Mouse (Mus musculus) MEL (cell line): ENCODE measurements around the gene Chic1. TPM values are rescaled to one million over a fixed set of nuclear protein-coding genes. Genes with fewer than 3 reads are reported as not detected.

Experiments
- DNase-seq: peaks from one replicate; pipeline ENCODE4 v3.0.0; 2011; ENCODE audit warnings: low read depth, low spot score
- H3K27ac ChIP-seq: 2 replicates; pipeline ENCODE4 v1.5.1; 2012; ENCODE audit warnings: low read depth, mild to moderate bottlenecking, control low read depth, low read length, moderate library complexity; ENCODE audit not compliant: control insufficient read depth
- H3K27me3 ChIP-seq, 2 experiments: fragments of 150-350 bp in 1 of 2; sonication (generic) in 1 of 2; 2 replicates each; pipeline ENCODE4 v1.6.1; 2012; ENCODE audit warnings: low read length in 2 of 2, mild to moderate bottlenecking in 2 of 2, improper control_type of control experiment in 1 of 2, moderate library complexity in 1 of 2; ENCODE audit not compliant: insufficient read depth in 2 of 2, control insufficient read depth in 1 of 2
- H3K36me3 ChIP-seq, 2 experiments: 2 replicates each; pipeline ENCODE4 v1.6.1; 2012 to 2014; ENCODE audit warnings: low read length in 2 of 2, improper control_type of control experiment in 1 of 2, inconsistent platforms in 1 of 2, mild to moderate bottlenecking in 1 of 2; ENCODE audit not compliant: insufficient read depth in 2 of 2, control insufficient read depth in 1 of 2
- H3K4me1 ChIP-seq, 2 experiments: fragments of 150-350 bp in 1 of 2; sonication (generic) in 1 of 2; 2 replicates each; pipeline ENCODE4 v1.6.1; 2012; ENCODE audit warnings: low read length in 2 of 2, improper control_type of control experiment in 1 of 2, mild to moderate bottlenecking in 1 of 2; ENCODE audit not compliant: insufficient read depth in 2 of 2, control insufficient read depth in 1 of 2
- H3K4me3 ChIP-seq, 2 experiments: fragments of 150-350 bp in 1 of 2; sonication (generic) in 1 of 2; 2 replicates each; pipeline ENCODE4 v1.5.1; 2012; ENCODE audit warnings: low read depth in 2 of 2, low read length in 2 of 2, mild to moderate bottlenecking in 2 of 2, moderate library complexity in 2 of 2, control low read depth in 1 of 2, improper control_type of control experiment in 1 of 2; ENCODE audit not compliant: control insufficient read depth in 1 of 2, insufficient read depth in 1 of 2
- H3K79me2 ChIP-seq: 2 replicates; pipeline ENCODE4 v1.6.1; 2012; ENCODE audit warnings: mild to moderate bottlenecking, low read length, moderate library complexity; ENCODE audit not compliant: control insufficient read depth, poor library complexity, insufficient read depth
- H3K9ac ChIP-seq: 2 replicates; pipeline ENCODE4 v1.6.1; 2012; ENCODE audit warnings: low read depth, mild to moderate bottlenecking, control low read depth, low read length, moderate library complexity; ENCODE audit not compliant: control insufficient read depth, poor library complexity, severe bottlenecking
- H3K9me3 ChIP-seq: fragments of 150-350 bp; sonication (generic); replicated peaks from 2 replicates; pipeline ENCODE4 v1.6.1; 2012; ENCODE audit warnings: mild to moderate bottlenecking, low read length, improper control_type of control experiment, moderate library complexity; ENCODE audit not compliant: insufficient read depth
- BHLHE40 ChIP-seq: IDR thresholded peaks from 2 replicates; pipeline ENCODE4 v1.6.1; 2012; ENCODE audit warnings: low read depth, mild to moderate bottlenecking, inconsistent platforms, low read length, improper control_type of control experiment, borderline replicate concordance
- CHD2 ChIP-seq: IDR thresholded peaks from 2 replicates; pipeline ENCODE4 v1.6.1; 2011; ENCODE audit warnings: low read length, improper control_type of control experiment
- CTCF ChIP-seq, 3 experiments: IDR thresholded peaks in 2 of 3; conservative IDR thresholded peaks in 1 of 3; 2 replicates each; pipeline ENCODE4 v1.5.1; 2011 to 2012; ENCODE audit warnings: low read length in 3 of 3, low read depth in 2 of 3, mild to moderate bottlenecking in 2 of 3, improper control_type of control experiment in 1 of 3, inconsistent platforms in 1 of 3, mixed read lengths in 1 of 3, moderate library complexity in 1 of 3; ENCODE audit not compliant: control insufficient read depth in 1 of 3, insufficient read depth in 1 of 3, poor library complexity in 1 of 3, severe bottlenecking in 1 of 3
- E2F4 ChIP-seq: IDR thresholded peaks from 2 replicates; pipeline ENCODE4 v1.6.1; 2011; ENCODE audit warnings: low read depth, low read length, improper control_type of control experiment, borderline replicate concordance
- ELF1 ChIP-seq: IDR thresholded peaks from 2 replicates; pipeline ENCODE4 v1.6.1; 2014; ENCODE audit warnings: low read depth, mild to moderate bottlenecking, inconsistent platforms, low read length, improper control_type of control experiment, moderate library complexity
- ETS1 ChIP-seq: IDR thresholded peaks from 2 replicates; pipeline ENCODE4 v1.6.1; 2012; ENCODE audit warnings: low read depth, mild to moderate bottlenecking, inconsistent platforms, low read length, improper control_type of control experiment, moderate library complexity
- GABPA ChIP-seq: IDR thresholded peaks from 2 replicates; pipeline ENCODE4 v1.6.1; 2012; ENCODE audit warnings: low read depth, mild to moderate bottlenecking, inconsistent platforms, low read length, improper control_type of control experiment, moderate library complexity
- GATA1 ChIP-seq: IDR thresholded peaks from 2 replicates; pipeline ENCODE4 v1.6.1; 2011; ENCODE audit warnings: low read depth, low read length, improper control_type of control experiment
- HCFC1 ChIP-seq: IDR thresholded peaks from 2 replicates; pipeline ENCODE4 v1.6.1; 2012; ENCODE audit warnings: low read depth, mild to moderate bottlenecking, inconsistent platforms, low read length, improper control_type of control experiment, moderate library complexity
- JUND ChIP-seq: IDR thresholded peaks from 2 replicates; pipeline ENCODE4 v1.6.1; 2011; ENCODE audit warnings: low read depth, mild to moderate bottlenecking, improper control_type of control experiment, low read length
- MXI1 ChIP-seq: IDR thresholded peaks from 2 replicates; pipeline ENCODE4 v1.6.1; 2011; ENCODE audit warnings: mild to moderate bottlenecking, low read depth, low read length, improper control_type of control experiment
- MYB ChIP-seq: IDR thresholded peaks from 2 replicates; pipeline ENCODE4 v1.6.1; 2011; ENCODE audit warnings: mild to moderate bottlenecking, low read depth, low read length, improper control_type of control experiment
- NRF1 ChIP-seq: IDR thresholded peaks from 2 replicates; pipeline ENCODE4 v1.6.1; 2014; ENCODE audit warnings: low read depth, mild to moderate bottlenecking, inconsistent platforms, low read length, improper control_type of control experiment, moderate library complexity; ENCODE audit not compliant: poor library complexity, insufficient read depth, severe bottlenecking
- POLR2AphosphoS5 ChIP-seq: IDR thresholded peaks from 2 replicates; pipeline ENCODE4 v1.6.1; 2012; ENCODE audit warnings: low read depth, borderline replicate concordance, mild to moderate bottlenecking, inconsistent platforms, low read length, moderate library complexity, mixed read lengths
- RCOR1 ChIP-seq: IDR thresholded peaks from 2 replicates; pipeline ENCODE4 v1.6.1; 2012; ENCODE audit warnings: low read depth, mild to moderate bottlenecking, inconsistent platforms, low read length, improper control_type of control experiment
- TAL1 ChIP-seq: IDR thresholded peaks from 2 replicates; pipeline ENCODE4 v1.6.1; 2012; ENCODE audit warnings: mild to moderate bottlenecking, inconsistent platforms, low read length, moderate library complexity, mixed read lengths
- TBP ChIP-seq: IDR thresholded peaks from 2 replicates; pipeline ENCODE4 v1.8.0; 2011; ENCODE audit warnings: low read depth, low read length, improper control_type of control experiment
- UBTF ChIP-seq: IDR thresholded peaks from 2 replicates; pipeline ENCODE4 v1.6.1; 2012; ENCODE audit warnings: low read depth, mild to moderate bottlenecking, inconsistent platforms, low read length, improper control_type of control experiment, moderate library complexity, borderline replicate concordance; ENCODE audit not compliant: insufficient read depth
- USF1 ChIP-seq: IDR thresholded peaks from 2 replicates; pipeline ENCODE4 v1.6.1; 2014; ENCODE audit warnings: low read depth, mild to moderate bottlenecking, inconsistent platforms, low read length, improper control_type of control experiment, moderate library complexity
- USF2 ChIP-seq, 2 experiments: IDR thresholded peaks; 2 replicates each; pipeline ENCODE4 v1.6.1; 2011 to 2012; ENCODE audit warnings: improper control_type of control experiment in 2 of 2, low read length in 2 of 2, borderline replicate concordance in 1 of 2, inconsistent platforms in 1 of 2, low read depth in 1 of 2, mild to moderate bottlenecking in 1 of 2; ENCODE audit not compliant: insufficient read depth in 1 of 2
- ZC3H11A ChIP-seq: IDR thresholded peaks from 2 replicates; pipeline ENCODE4 v1.6.1; 2012; ENCODE audit warnings: low read depth, mild to moderate bottlenecking, inconsistent platforms, low read length, improper control_type of control experiment
- ZMIZ1 ChIP-seq: IDR thresholded peaks from 2 replicates; pipeline ENCODE4 v1.6.1; 2012; ENCODE audit warnings: low read depth, mild to moderate bottlenecking, inconsistent platforms, low read length, improper control_type of control experiment, moderate library complexity
- ZNF384 ChIP-seq: IDR thresholded peaks from 2 replicates; pipeline ENCODE4 v1.6.1; 2012; ENCODE audit warnings: low read depth, mild to moderate bottlenecking, inconsistent platforms, low read length, improper control_type of control experiment
- polyA plus RNA-seq, 2 experiments: library from polyadenylated mRNA; stranded (reverse) in 1 of 2; unstranded in 1 of 2; fragments of >175 nt in 1 of 2; fragments of >200 nt in 1 of 2; gene quantifications; 2 replicates each; pipeline versions ENCODE4 v1.2.1 to v1.2.4; 2012; ENCODE audit warnings: low replicate concordance in 2 of 2, low read depth in 1 of 2; ENCODE audit not compliant: insufficient read length in 2 of 2, insufficient read depth in 1 of 2, missing spikeins in 1 of 2
- total RNA-seq: library from RNA; depleted of rRNA; stranded (reverse); fragments of 300-350 nt; gene quantifications from 2 replicates; pipeline ENCODE4 v1.2.3, GENCODE M21; 2012

Chic1 gene
- total and polyA plus RNA-seq, 3 experiments: not detected

GRCm38 (mm10) chrX:103355784-103356183, 492 bp upstream of the Chic1 start:
- H3K27me3 ChIP-seq: no peaks in the 10 kb centered on the region; a peak in 1 of 4 replicates
- no peak overlapping the region for H3K4me3 ChIP-seq
- no peak overlapping the region for H3K9ac ChIP-seq
- TF ChIP-seq TBP (no peak), NRF1 (no peak), RCOR1 (no peak), ELF1 (no peak), BHLHE40 (no peak)
- no peaks in the 10 kb centered on the region for H3K4me1 ChIP-seq
- no peak overlapping the region for H3K27ac ChIP-seq
- DNase-seq: no peak
- no peaks in the 10 kb centered on the region for H3K9me3 ChIP-seq
- no peaks in the 10 kb centered on the region for H3K79me2 ChIP-seq
- H3K36me3 ChIP-seq: no peaks in the 10 kb centered on the region

GRCm38 (mm10) chrX:103356761-103357236, 523 bp downstream of the Chic1 start:
- no peaks in the 10 kb centered on the region for H3K36me3 ChIP-seq
- TF ChIP-seq BHLHE40 (no peak), HCFC1 (no peak), JUND (no peak), TAL1 (no peak), CTCF (IDR thresholded peaks at IDR 0.05 in 2 of 3, conservative IDR thresholded peaks at IDR 0.05 in 1 of 3; ENCODE audit: control insufficient read depth in 1 of 3, insufficient read depth in 1 of 3, low read depth in 2 of 3, low read length in 3 of 3, poor library complexity in 1 of 3, severe bottlenecking in 1 of 3) (no peak), GABPA (no peak), E2F4 (no peak), RCOR1 (no peak), ZC3H11A (no peak), MYB (no peak), ETS1 (no peak), ELF1 (no peak)
- no peaks in the 10 kb centered on the region for H3K9me3 ChIP-seq
- H3K27ac ChIP-seq: no peak overlapping the region
- no peak overlapping the region for H3K4me3 ChIP-seq
- H3K27me3 ChIP-seq: no peaks in the 10 kb centered on the region
- no peak for DNase-seq
- no peaks in the 10 kb centered on the region for H3K79me2 ChIP-seq
- H3K9ac ChIP-seq: no peak overlapping the region
- no peaks in the 10 kb centered on the region for H3K4me1 ChIP-seq

GRCm38 (mm10) chrX:103366201-103366600, 9.9 kb downstream of the Chic1 start:
- Histone ChIP-seq H3K4me1 (no peaks in the 10 kb centered on the region), H3K79me2 (no peaks in the 10 kb centered on the region), H3K36me3 (no peaks in the 10 kb centered on the region), H3K9ac (no peak overlapping the region), H3K27ac (no peak overlapping the region), H3K9me3 (no peaks in the 10 kb centered on the region), H3K4me3 (no peak overlapping the region), H3K27me3 (no peaks in the 10 kb centered on the region; a peak in 1 of 4 replicates)
- TF ChIP-seq MXI1: no peak
- TF ChIP-seq USF1: no peak
- no peak for TF ChIP-seq RCOR1
- no peak for TF ChIP-seq MYB
- no peak for TF ChIP-seq USF2 (IDR thresholded peaks at IDR 0.05; ENCODE audit: borderline replicate concordance in 1 of 2, insufficient read depth in 1 of 2, low read depth in 1 of 2, low read length in 2 of 2)
- TF ChIP-seq UBTF: no peak
- TF ChIP-seq ZMIZ1: no peak
- TF ChIP-seq CHD2: no peak
- no peak for TF ChIP-seq NRF1
- no peak for TF ChIP-seq CTCF (IDR thresholded peaks at IDR 0.05 in 2 of 3, conservative IDR thresholded peaks at IDR 0.05 in 1 of 3; ENCODE audit: control insufficient read depth in 1 of 3, insufficient read depth in 1 of 3, low read depth in 2 of 3, low read length in 3 of 3, poor library complexity in 1 of 3, severe bottlenecking in 1 of 3)
- TF ChIP-seq GATA1: no peak
- TF ChIP-seq BHLHE40: no peak
- no peak for TF ChIP-seq ZNF384
- no peak for TF ChIP-seq TBP
- TF ChIP-seq E2F4: no peak
- no peak for TF ChIP-seq POLR2AphosphoS5
- DNase-seq: no peak
